In the genomic region with DNA sequence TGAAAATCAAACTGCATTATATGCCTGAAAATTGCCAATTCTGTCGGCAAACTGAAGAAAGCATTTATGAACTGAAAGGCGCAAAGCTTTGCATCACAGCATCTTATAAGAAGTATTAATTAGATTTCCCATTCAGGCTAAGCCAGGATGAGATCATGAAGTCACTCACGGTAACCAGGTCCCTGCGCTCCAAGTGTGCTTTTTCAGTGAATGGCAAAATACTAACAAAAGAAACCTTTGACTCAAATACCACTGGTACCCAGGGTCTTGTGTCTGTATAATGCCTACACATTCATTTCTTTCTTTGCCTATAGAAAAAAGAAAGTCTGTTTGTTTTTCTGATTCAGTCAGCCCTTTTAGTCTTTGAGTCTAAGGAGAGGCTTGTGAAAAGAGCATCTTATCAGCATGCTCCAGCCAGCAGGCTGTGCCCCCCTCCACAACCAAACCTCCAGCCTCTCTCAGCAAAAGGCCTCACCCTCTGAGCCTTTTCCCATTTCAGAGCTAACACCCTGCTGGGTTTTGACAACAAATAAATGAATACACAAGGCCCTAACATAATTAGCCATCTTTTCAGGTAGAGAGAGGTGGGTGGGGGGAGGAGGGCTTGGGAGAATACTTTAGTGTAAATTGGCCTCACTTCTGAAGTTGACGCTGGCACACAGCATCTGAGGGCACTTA, we compare ENCODE assay signal across 8 mouse cellular contexts.
DNase-seq lines count a peak whose midpoint lies in the region; ATAC-seq lines count a peak whose summit lies in the region.
"Had no signal": no experiment of that assay in that cellular context is flagged by ENCODE, and none has a peak within 500 bp of the region (broad histone marks: within the 10 kb centered on the region; RNA-seq: fewer than 3 reads in every experiment).

No protein-coding gene starts in this region.

- peaks cover 11% of the 10 kb centered on the region for H3K4me1 ChIP-seq in neural tube, embryonic 11.5 days (ENCODE audit: control insufficient read depth, insufficient read depth, low read length)
- H3K4me1 ChIP-seq in forebrain, embryonic 11.5 days (replicated peaks; ENCODE audit: control insufficient read depth, insufficient read depth, low read length) = peaks cover 2% of the 10 kb centered on the region; the same call in 1 of the 2 replicates
- peaks cover 79% of the 10 kb centered on the region for H3K4me1 ChIP-seq in liver, embryonic 12.5 days

- no peak overlapping the region for H3K27ac ChIP-seq in neural tube, embryonic 11.5 days (ENCODE audit: low read depth, low read length)
- no peak overlapping the region for H3K27ac ChIP-seq in forebrain, embryonic 11.5 days (ENCODE audit: low read depth, low read length)
- peak overlapping the region; percentile 82 for H3K27ac ChIP-seq in liver, embryonic 12.5 days

- H3K36me3 ChIP-seq in neural tube, embryonic 11.5 days (ENCODE audit: control insufficient read depth, insufficient read depth, low read length) = no peaks in the 10 kb centered on the region
- no peaks in the 10 kb centered on the region for H3K36me3 ChIP-seq in forebrain, embryonic 11.5 days (ENCODE audit: control insufficient read depth, insufficient read depth, low read length)
- peaks cover 8% of the 10 kb centered on the region; the same call in 1 of the 2 replicates for H3K36me3 ChIP-seq in liver, embryonic 12.5 days

- no peaks in the 10 kb centered on the region for H3K27me3 ChIP-seq in neural tube, embryonic 11.5 days (ENCODE audit: control insufficient read depth, insufficient read depth, low read length)
- H3K27me3 ChIP-seq in forebrain, embryonic 11.5 days (ENCODE audit: control insufficient read depth, insufficient read depth, low read length) = peaks cover 73% of the 10 kb centered on the region
- no peaks in the 10 kb centered on the region; the same call in 1 of the 2 replicates for H3K27me3 ChIP-seq in liver, embryonic 12.5 days (replicated peaks)

- no peaks in the 10 kb centered on the region for H3K9me3 ChIP-seq in neural tube, embryonic 11.5 days (ENCODE audit: control insufficient read depth, low read length)
- no peaks in the 10 kb centered on the region for H3K9me3 ChIP-seq in forebrain, embryonic 11.5 days (ENCODE audit: control insufficient read depth, low read length)
- H3K9me3 ChIP-seq in liver, embryonic 12.5 days (replicated peaks) = no peaks in the 10 kb centered on the region

- ATAC-seq in neural tube, embryonic 11.5 days (ENCODE audit: insufficient read depth, low FRiP score, low TSS enrichment) = no peak
- peak; percentile 58 for ATAC-seq in forebrain, embryonic 11.5 days (replicated peaks; ENCODE audit: low FRiP score)
- peak; percentile 72 for ATAC-seq in liver, embryonic 12.5 days
- ATAC-seq in inflammation-experienced regulatory T-cells, adult 6 months = no peak

- H3K9ac ChIP-seq in neural tube, embryonic 11.5 days (ENCODE audit: low read length) = no peak overlapping the region
- H3K9ac ChIP-seq in forebrain, embryonic 11.5 days (ENCODE audit: low read length) = no peak overlapping the region
- H3K9ac ChIP-seq in liver, embryonic 12.5 days = peak overlapping the region; percentile 95

- H3K4me2 ChIP-seq in neural tube, embryonic 11.5 days (ENCODE audit: low read depth) = peak overlapping the region; percentile 91
- 0 out of 2 replicates have a peak overlapping the region, but pooled peaks have one; percentile 100 for H3K4me2 ChIP-seq in forebrain, embryonic 11.5 days (ENCODE audit: low read depth, low read length, severe bottlenecking)
- H3K4me2 ChIP-seq in liver, embryonic 12.5 days = peak overlapping the region; percentile 93

- 46% methylated on average over 5 of the region's 5 CpGs for WGBS in neural tube, embryonic 11.5 days
- WGBS in forebrain, embryonic 11.5 days = 9% methylated on average over 5 of the region's 5 CpGs
- WGBS in liver, embryonic 12.5 days (ENCODE audit: insufficient replicate concordance) = 67% methylated on average over 5 of the region's 5 CpGs

- no peak overlapping the region for H3K4me3 ChIP-seq in neural tube, embryonic 11.5 days (ENCODE audit: low read depth, low read length)
- H3K4me3 ChIP-seq in forebrain, embryonic 11.5 days (ENCODE audit: low read depth, low read length) = no peak overlapping the region
- peak overlapping the region; percentile 94 for H3K4me3 ChIP-seq in liver, embryonic 12.5 days

- DNase-seq in neural tube, embryonic 11.5 days (ENCODE audit: low spot score) = peak; percentile 32
- no peak for DNase-seq in neural tube, embryonic 10.5 days (ENCODE audit: extremely low spot score, low spot score)
- peak; percentile 68 for DNase-seq in forebrain, embryonic 11.5 days (ENCODE audit: low spot score)
- no peak for DNase-seq in right cerebral cortex, postnatal 10 days (ENCODE audit: low spot score in 2 of 2)
- no peak for DNase-seq in T-cell, adult 2 months (ENCODE audit: low spot score)
- DNase-seq: layer of hippocampus, postnatal 36 days had no signal

Comparison
In these comparisons a context has a peak if more than half of its experiments do, and no peak if none do; other contexts are left out.
1. DNase-seq: peak in neural tube, embryonic 11.5 days (single experiment) and forebrain, embryonic 11.5 days (single experiment); none in neural tube, embryonic 10.5 days (single experiment), right cerebral cortex, postnatal 10 days (0 of 2) and T-cell, adult 2 months (single experiment).
2. ATAC-seq: peak in forebrain, embryonic 11.5 days (single experiment) and liver, embryonic 12.5 days (single experiment); none in neural tube, embryonic 11.5 days (single experiment) and inflammation-experienced regulatory T-cells, adult 6 months (single experiment).
3. Peak in every context shown above with its lines, with median percentiles within 50 percentile points of each other: H3K4me2 ChIP-seq.